Mouse (Mus musculus) gastrocnemius, adult 2 months (tissue): Measurements from ENCODE around the gene Ubox5. TPM values are rescaled to one million over a fixed set of nuclear protein-coding genes. Genes with fewer than 3 reads are reported as not detected.
"Not testable (repeated sequence)": the region's sequence is repeated elsewhere in the genome, so short reads cannot be mapped to it uniquely, and the experiment has no call there.

Experiments used
- DNase-seq: peaks from one replicate; pipeline ENCODE4 v3.0.0; 2022
- H3K27ac ChIP-seq: fragments of 200-600 bp; 2 replicates; pipeline ENCODE4 v1.8.1; 2022; ENCODE audit warnings: mild to moderate bottlenecking
- H3K4me3 ChIP-seq: fragments of 200-600 bp; 2 replicates; pipeline ENCODE4 v1.8.1; 2022; ENCODE audit warnings: mild to moderate bottlenecking, moderate library complexity
- CTCF ChIP-seq: fragments of 200-600 bp; IDR thresholded peaks from 2 replicates; pipeline ENCODE4 v1.8.1; 2022; ENCODE audit warnings: antibody characterized with exemption, mild to moderate bottlenecking, moderate library complexity
- intact Hi-C: fragments of 180-260 bp; cut with DNase I; formaldehyde crosslinking; loops from one replicate; pipeline ENCODE4 v1.15.1; 2025
- total RNA-seq, 2 experiments: library from RNA; stranded (reverse); gene quantifications; 2 replicates each; pipeline ENCODE4 v1.2.3; 2021

Gene Ubox5
- total RNA-seq, 2 experiments from 2014 or later, result 4.9 to 5.0 TPM

DNA sequence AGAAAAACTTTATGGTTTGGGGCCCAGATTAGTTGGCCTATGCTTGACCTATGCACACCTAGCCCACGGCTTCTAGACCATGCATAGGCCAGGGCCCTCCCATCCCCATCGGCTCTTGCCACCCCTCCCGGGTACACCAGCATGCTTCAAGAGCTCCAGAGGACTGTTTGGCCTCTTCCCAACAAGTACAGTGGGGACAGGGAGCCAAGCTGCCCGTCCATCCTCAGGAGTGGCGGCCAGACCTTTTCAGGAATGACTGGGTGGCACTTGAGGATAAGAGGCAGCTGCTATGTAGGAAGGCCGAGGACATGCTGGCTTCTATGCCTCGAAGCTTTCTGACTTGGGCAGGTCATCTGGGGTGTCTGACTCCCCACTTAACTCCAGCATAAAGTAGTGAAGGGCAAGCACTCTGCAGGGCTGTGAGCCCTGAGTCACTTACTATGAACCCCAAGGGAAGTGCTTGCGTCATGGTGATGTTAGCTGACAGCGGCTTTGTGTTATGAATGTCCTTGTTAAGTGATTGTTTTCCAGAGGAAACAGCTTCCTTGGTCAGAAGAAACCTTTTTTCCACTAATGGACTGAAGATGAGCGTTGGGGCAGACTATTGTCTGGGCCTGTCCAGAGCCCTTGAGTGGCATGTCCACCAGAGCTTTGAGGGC lies 45.8 kb downstream of the Ubox5 start:
- DNase-seq, result no peak
- Histone ChIP-seq H3K27ac (no peak overlapping the region), H3K4me3 (no peak overlapping the region)
- no peak for TF ChIP-seq CTCF
- intact Hi-C loops, result no loop called here

- intact Hi-C loops, result no loop called here
- H3K4me3 ChIP-seq, result no peak within 1 kb of the TSS
- no peak for TF ChIP-seq CTCF
- H3K27ac ChIP-seq, result no peak within 1 kb of the TSS
- DNase-seq, result no peak
These were observed 47.3 kb downstream of the Ubox5 start, which contains the start of gene Avp for GRCm38 (mm10) chr2:130582552-130582951. TSS of gene Avp (minus strand) at chr2:130582554.

- no peak for DNase-seq
- no peak overlapping the region for H3K27ac ChIP-seq
- TF ChIP-seq CTCF, result no peak
- intact Hi-C loops, result no loop called here
- H3K4me3 ChIP-seq, result peak overlapping the region; percentile 58
These were observed 48.6 kb downstream of the Ubox5 start for GRCm38 (mm10) chr2:130581201-130581600.

GRCm38 (mm10) chr2:130579791-130580190 lies 50.0 kb downstream of the Ubox5 start:
- no peak for DNase-seq
- intact Hi-C loops, result no loop called here
- TF ChIP-seq CTCF, result no peak
- H3K27ac ChIP-seq, result no peak overlapping the region
- no peak overlapping the region for H3K4me3 ChIP-seq

- DNase-seq, result peak; percentile 70
- Histone ChIP-seq H3K4me3 (no peak overlapping the region), H3K27ac (no peak overlapping the region)
- intact Hi-C loops, result no loop called here
- TF ChIP-seq CTCF, result peak; percentile 68
These were observed 51.7 kb downstream of the Ubox5 start for GRCm38 (mm10) chr2:130578148-130578547.

DNA sequence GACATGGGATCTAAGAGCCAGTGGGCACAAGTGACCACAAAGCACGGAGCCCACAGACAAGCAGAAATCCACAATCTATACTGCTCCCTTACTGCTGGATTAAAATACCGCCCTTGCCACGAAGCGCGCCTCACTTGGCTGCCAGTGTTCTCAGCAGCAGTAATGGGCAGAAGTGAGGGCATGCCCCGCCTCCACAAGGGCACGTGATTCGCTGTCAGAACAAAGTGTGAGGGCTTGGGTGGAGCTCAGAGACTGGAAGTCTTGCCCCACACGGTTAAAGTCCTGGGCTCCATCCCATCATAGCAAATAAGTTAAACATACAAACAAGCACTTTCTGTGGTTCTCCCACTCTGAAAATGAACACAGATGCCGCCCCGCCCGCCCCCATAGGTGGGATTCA lies 52.2 kb downstream of the Ubox5 start:
- no peak for TF ChIP-seq CTCF
- Histone ChIP-seq H3K4me3 (peak overlapping the region; percentile 62), H3K27ac (no peak overlapping the region)
- intact Hi-C loops, result no loop called here
- DNase-seq, result peak; percentile 55

DNA sequence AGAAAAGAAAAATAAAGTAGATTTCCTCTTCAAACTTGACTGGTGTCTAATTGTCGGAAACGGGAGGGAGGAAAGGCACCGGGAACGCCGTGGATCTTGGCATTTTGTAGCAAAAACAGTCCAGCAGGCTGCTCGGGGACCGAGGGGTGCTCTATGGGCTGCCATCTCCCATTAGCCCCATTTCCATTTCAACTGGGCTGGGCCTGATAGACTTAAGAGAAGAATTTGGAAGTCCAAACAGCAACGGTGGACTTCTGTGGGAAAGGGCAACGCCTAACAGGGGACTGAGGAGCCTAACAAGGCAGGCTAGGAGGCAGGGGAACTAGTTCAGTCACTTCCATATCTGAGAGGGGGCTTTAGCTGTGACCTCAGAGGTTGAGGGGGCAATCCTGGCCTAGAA lies 52.8 kb downstream of the Ubox5 start:
- Histone ChIP-seq H3K27ac (no peak overlapping the region), H3K4me3 (peak overlapping the region; percentile 62)
- intact Hi-C loops, result no loop called here
- DNase-seq, result no peak
- TF ChIP-seq CTCF, result no peak

- peak overlapping the region; percentile 62 for H3K4me3 ChIP-seq
- peak; percentile 46 for DNase-seq
- H3K27ac ChIP-seq, intact Hi-C loops: not testable (repeated sequence)
These were observed 53.3 kb downstream of the Ubox5 start for GRCm38 (mm10) chr2:130576564-130576963.

GRCm38 (mm10) chr2:130575873-130576272 lies 54.0 kb downstream of the Ubox5 start, which contains the start of gene Oxt:
TSS of gene Oxt (plus strand) at chr2:130576173.
- TF ChIP-seq CTCF, result no peak
- intact Hi-C loops, result no loop called here
- DNase-seq, result no peak
- Histone ChIP-seq H3K27ac (no peak within 1 kb of the TSS), H3K4me3 (peak within 1 kb of the TSS; percentile 62)

- intact Hi-C loops, result no loop called here
- H3K4me3 ChIP-seq, result no peak overlapping the region
- no peak for DNase-seq
These were observed 54.9 kb downstream of the Ubox5 start for GRCm38 (mm10) chr2:130574960-130575359.

DNA sequence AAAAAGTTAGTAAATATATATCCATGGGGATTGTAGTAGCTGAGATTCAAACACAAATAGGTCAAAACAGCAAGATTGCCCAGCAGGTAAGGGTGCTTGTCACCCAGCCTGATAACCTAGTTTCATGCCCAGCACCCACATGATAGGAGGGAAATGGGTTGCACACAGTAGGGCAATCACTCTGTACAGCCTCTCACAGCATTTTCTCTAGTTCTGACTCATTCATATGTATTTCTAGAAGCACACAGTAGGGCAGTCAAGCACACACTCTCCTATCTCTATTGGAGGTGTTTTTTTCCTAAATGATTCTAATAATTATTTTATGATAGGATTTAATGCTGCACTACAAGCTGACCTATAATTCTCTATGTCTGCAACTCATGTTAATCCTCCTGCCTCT lies 59.9 kb downstream of the Ubox5 start:
- DNase-seq, result no peak
- Histone ChIP-seq H3K4me3 (no peak overlapping the region), H3K27ac (no peak overlapping the region)
- intact Hi-C loops, result no loop called here
- TF ChIP-seq CTCF, result no peak

More at GRCm38 (mm10) chr2:130574960-130575359, 54.9 kb downstream of the Ubox5 start:
- no peak for TF ChIP-seq CTCF
- no peak overlapping the region for H3K27ac ChIP-seq

GRCm38 (mm10) chr2:130568921-130569320 lies 60.9 kb downstream of the Ubox5 start:
- H3K27ac ChIP-seq, result no peak overlapping the region
- no peak for DNase-seq
- H3K4me3 ChIP-seq, result no peak overlapping the region
- intact Hi-C loops, result no loop called here
- no peak for TF ChIP-seq CTCF

- TF ChIP-seq CTCF, result no peak
- no peak for DNase-seq
- Histone ChIP-seq H3K4me3 (peak overlapping the region; percentile 87), H3K27ac (no peak overlapping the region)
- intact Hi-C loops, result loop anchor here (5.0 kb wide), 1 partner anchor 202 kb away; no protein-coding TSS in a partner anchor
These were observed 64.9 kb downstream of the Ubox5 start for GRCm38 (mm10) chr2:130564983-130565382.

DNA sequence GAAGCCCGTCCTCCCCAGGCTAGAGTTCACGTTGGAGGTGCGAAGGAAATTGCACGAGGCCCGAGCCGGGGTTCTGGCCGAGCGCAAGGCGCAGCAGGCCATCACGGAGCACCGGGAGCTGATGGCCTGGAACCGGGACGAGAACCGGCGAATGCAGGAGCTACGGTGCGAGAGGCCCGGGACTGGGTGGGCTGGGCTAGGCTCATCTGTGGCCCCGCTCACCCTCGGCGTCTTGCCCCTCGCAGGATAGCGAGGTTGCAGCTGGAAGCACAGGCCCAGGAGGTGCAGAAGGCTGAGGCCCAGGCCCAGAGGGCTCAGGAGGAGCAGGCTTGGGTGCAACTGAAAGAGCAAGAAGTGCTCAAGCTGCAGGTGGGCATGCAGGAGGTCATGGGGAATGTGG lies 65.8 kb downstream of the Ubox5 start:
- H3K4me3 ChIP-seq, result peak overlapping the region; percentile 87
- H3K27ac ChIP-seq, result peak overlapping the region; percentile 93
- intact Hi-C loops, result loop anchor here (5.0 kb wide), 1 partner anchor 203 kb away; no protein-coding TSS in a partner anchor
- no peak for TF ChIP-seq CTCF
- peak; percentile 43 for DNase-seq
